Mouse (Mus musculus): ENCODE measurements around the gene Cp. TPM values are rescaled to one million over a fixed set of nuclear protein-coding genes. Genes with fewer than 3 reads are reported as not detected.

The Cp gene
- polyA plus RNA-seq, 1 experiment from 2014 or later = 4.7 TPM

GRCm38 (mm10) chr3:19966072-19966471, 9.2 kb downstream of the Cp start:
- Histone ChIP-seq H3K4me1 (no peaks in the 10 kb centered on the region), H3K27ac (replicated peaks) (no peak overlapping the region), H3K9ac (replicated peaks) (no peak overlapping the region), H3K4me3 (no peak overlapping the region), H3K36me3 (no peaks in the 10 kb centered on the region), H3K9me3 (no peaks in the 10 kb centered on the region), H3K4me2 (replicated peaks) (no peak overlapping the region), H3K27me3 (no peaks in the 10 kb centered on the region)
- 74% methylated on average over 4 of the region's 4 CpGs for WGBS
- ATAC-seq (replicated peaks) = no peak

DNA sequence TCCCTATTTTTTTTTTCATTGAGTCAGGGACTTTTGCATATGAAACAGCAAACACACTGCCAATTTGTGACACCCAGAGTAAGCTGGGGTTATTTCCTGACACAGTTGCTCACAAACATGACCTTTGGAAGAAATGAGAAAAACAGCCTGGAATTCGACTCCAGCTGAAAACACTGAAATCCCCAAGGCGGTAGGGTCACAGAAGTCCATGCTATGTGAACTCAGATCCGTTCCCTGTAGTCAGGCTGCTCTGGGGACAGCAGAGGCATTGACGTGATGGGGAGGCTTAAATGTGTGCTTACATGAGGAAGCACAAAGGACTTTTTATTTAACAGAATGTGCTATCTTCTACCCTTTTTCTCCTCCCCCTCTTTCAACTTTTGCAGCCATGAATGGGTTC, 21.6 kb downstream of the Cp start:
- 60% methylated on average over 4 of the region's 4 CpGs for WGBS
- no peak for ATAC-seq (replicated peaks)
- no peaks in the 10 kb centered on the region for H3K4me1 ChIP-seq

GRCm38 (mm10) chr3:19981156-19981555, 24.3 kb downstream of the Cp start:
- H3K4me1 ChIP-seq = no peaks in the 10 kb centered on the region
- H3K27me3 ChIP-seq = no peaks in the 10 kb centered on the region
- H3K9me3 ChIP-seq = no peaks in the 10 kb centered on the region
- ATAC-seq (replicated peaks) = no peak
- no peak overlapping the region for H3K9ac ChIP-seq (replicated peaks)
- no peak overlapping the region for H3K27ac ChIP-seq (replicated peaks)
- no peak overlapping the region for H3K4me2 ChIP-seq (replicated peaks)
- no peaks in the 10 kb centered on the region for H3K36me3 ChIP-seq
- no peak overlapping the region for H3K4me3 ChIP-seq
- WGBS = 92% methylated on average over 2 of the region's 2 CpGs

More for the DNA sequence above, 21.6 kb downstream of the Cp start:
- Histone ChIP-seq H3K27ac (replicated peaks) (no peak overlapping the region), H3K36me3 (no peaks in the 10 kb centered on the region), H3K9me3 (no peaks in the 10 kb centered on the region), H3K4me2 (replicated peaks) (no peak overlapping the region), H3K9ac (replicated peaks) (no peak overlapping the region), H3K4me3 (no peak overlapping the region), H3K27me3 (no peaks in the 10 kb centered on the region)

- Histone ChIP-seq H3K4me2 (replicated peaks) (no peak overlapping the region), H3K27me3 (no peaks in the 10 kb centered on the region), H3K4me3 (no peak overlapping the region), H3K27ac (replicated peaks) (no peak overlapping the region), H3K9ac (replicated peaks) (no peak overlapping the region), H3K9me3 (no peaks in the 10 kb centered on the region), H3K36me3 (no peaks in the 10 kb centered on the region), H3K4me1 (no peaks in the 10 kb centered on the region)
- ATAC-seq (replicated peaks) = no peak
Observed at GRCm38 (mm10) chr3:19982846-19983245, 26.0 kb downstream of the Cp start.

GRCm38 (mm10) chr3:19986123-19986522, 29.3 kb downstream of the Cp start:
- WGBS = 19% methylated on average over 3 of the region's 3 CpGs
- no peak overlapping the region for H3K4me2 ChIP-seq (replicated peaks)
- H3K9me3 ChIP-seq = no peaks in the 10 kb centered on the region
- no peaks in the 10 kb centered on the region for H3K4me1 ChIP-seq
- ATAC-seq (replicated peaks) = no peak
- H3K9ac ChIP-seq (replicated peaks) = no peak overlapping the region
- no peaks in the 10 kb centered on the region for H3K36me3 ChIP-seq
- no peak overlapping the region for H3K27ac ChIP-seq (replicated peaks)
- H3K27me3 ChIP-seq = no peaks in the 10 kb centered on the region
- no peak overlapping the region for H3K4me3 ChIP-seq

- ATAC-seq (replicated peaks) = no peak
- Histone ChIP-seq H3K9ac (replicated peaks) (no peak overlapping the region), H3K4me1 (no peaks in the 10 kb centered on the region), H3K4me2 (replicated peaks) (no peak overlapping the region), H3K27me3 (no peaks in the 10 kb centered on the region), H3K4me3 (no peak overlapping the region), H3K36me3 (no peaks in the 10 kb centered on the region), H3K27ac (replicated peaks) (no peak overlapping the region), H3K9me3 (no peaks in the 10 kb centered on the region)
- WGBS = 84% methylated on average over 3 of the region's 3 CpGs
Observed at GRCm38 (mm10) chr3:19990031-19990430, 33.2 kb downstream of the Cp start.

DNA sequence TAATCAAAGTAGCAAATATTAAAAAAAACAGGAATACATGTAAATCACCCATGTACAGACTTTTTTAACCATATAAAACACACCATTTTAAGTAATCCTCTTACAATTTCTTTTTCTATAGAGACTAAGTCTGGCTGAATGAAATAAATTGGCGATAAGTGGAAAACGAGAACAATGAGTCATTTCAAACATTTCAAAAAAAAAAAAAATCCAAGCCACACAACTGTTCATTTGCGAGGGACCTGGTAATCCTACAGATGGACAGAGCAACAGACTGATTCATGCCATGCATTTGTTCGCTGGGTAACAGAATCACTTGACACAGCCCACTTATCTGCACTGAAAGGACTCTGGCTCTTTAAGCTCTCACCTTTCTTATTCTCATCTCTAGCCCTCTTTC, 35.5 kb downstream of the Cp start:
- WGBS = 54% methylated on average over 4 of the region's 4 CpGs
- H3K4me2 ChIP-seq (replicated peaks) = no peak overlapping the region
- H3K4me3 ChIP-seq = no peak overlapping the region
- ATAC-seq (replicated peaks) = no peak
- no peak overlapping the region for H3K27ac ChIP-seq (replicated peaks)
- no peaks in the 10 kb centered on the region for H3K27me3 ChIP-seq
- H3K9me3 ChIP-seq = no peaks in the 10 kb centered on the region
- H3K4me1 ChIP-seq = no peaks in the 10 kb centered on the region
- H3K36me3 ChIP-seq = peaks cover 6% of the 10 kb centered on the region; the same call in 1 of the 2 replicates
- no peak overlapping the region for H3K9ac ChIP-seq (replicated peaks)

GRCm38 (mm10) chr3:19999551-19999950, 42.7 kb downstream of the Cp start:
- Histone ChIP-seq H3K27me3 (no peaks in the 10 kb centered on the region), H3K36me3 (peaks cover 15% of the 10 kb centered on the region), H3K4me2 (replicated peaks) (no peak overlapping the region), H3K4me1 (no peaks in the 10 kb centered on the region), H3K9ac (replicated peaks) (no peak overlapping the region), H3K4me3 (no peak overlapping the region), H3K27ac (replicated peaks) (no peak overlapping the region), H3K9me3 (no peaks in the 10 kb centered on the region)
- ATAC-seq (replicated peaks) = no peak
- 87% methylated on average over 2 of the region's 2 CpGs for WGBS

DNA sequence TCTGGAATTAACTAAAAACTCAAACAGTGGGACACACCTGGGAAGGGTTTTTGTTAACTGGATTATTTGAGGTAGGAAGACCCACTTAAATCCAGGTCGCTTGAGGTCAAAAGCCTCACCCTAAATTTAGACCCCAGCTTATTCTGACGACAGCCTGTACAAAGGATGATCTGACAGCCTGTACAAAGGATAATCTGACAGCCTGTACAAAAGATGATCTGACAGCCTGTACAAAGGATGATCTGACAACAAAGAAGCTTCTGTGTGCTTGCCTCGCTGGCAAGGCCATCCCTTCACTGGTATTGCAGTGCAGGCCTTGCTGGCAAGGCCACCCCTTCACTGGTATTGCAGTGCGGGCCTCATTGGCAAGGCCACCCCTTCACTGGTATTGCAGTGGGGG, 44.0 kb downstream of the Cp start:
- 58% methylated on average over 4 of the region's 4 CpGs for whole genome bisulfite sequencing
- Histone ChIP-seq H3K9ac (replicated peaks) (no peak overlapping the region), H3K27me3 (no peaks in the 10 kb centered on the region), H3K4me3 (no peak overlapping the region), H3K4me1 (no peaks in the 10 kb centered on the region), H3K27ac (replicated peaks) (no peak overlapping the region), H3K4me2 (replicated peaks) (no peak overlapping the region), H3K36me3 (peaks cover 12% of the 10 kb centered on the region), H3K9me3 (no peaks in the 10 kb centered on the region)
- no peak for ATAC-seq (replicated peaks)

- Histone ChIP-seq H3K9ac (replicated peaks) (no peak overlapping the region), H3K27ac (replicated peaks) (no peak overlapping the region), H3K36me3 (peaks cover 8% of the 10 kb centered on the region), H3K27me3 (no peaks in the 10 kb centered on the region), H3K4me3 (no peak overlapping the region), H3K9me3 (no peaks in the 10 kb centered on the region), H3K4me2 (replicated peaks) (no peak overlapping the region), H3K4me1 (no peaks in the 10 kb centered on the region)
- WGBS = 79% methylated on average over 5 of the region's 5 CpGs
- ATAC-seq (replicated peaks) = no peak
Observed at GRCm38 (mm10) chr3:20002786-20003185, 45.9 kb downstream of the Cp start.

- Histone ChIP-seq H3K4me1 (no peaks in the 10 kb centered on the region), H3K36me3 (peaks cover 11% of the 10 kb centered on the region), H3K4me3 (no peak overlapping the region), H3K4me2 (replicated peaks) (no peak overlapping the region), H3K27ac (replicated peaks) (no peak overlapping the region), H3K9me3 (no peaks in the 10 kb centered on the region), H3K27me3 (no peaks in the 10 kb centered on the region), H3K9ac (replicated peaks) (no peak overlapping the region)
- WGBS = 95% methylated on average over 8 of the region's 8 CpGs
- no peak for ATAC-seq (replicated peaks)
Observed at GRCm38 (mm10) chr3:20004422-20004821, 47.6 kb downstream of the Cp start.

GRCm38 (mm10) chr3:20005611-20006010, 48.8 kb downstream of the Cp start:
- no peak overlapping the region for H3K27ac ChIP-seq (replicated peaks)
- ATAC-seq (replicated peaks) = no peak
- no peak overlapping the region for H3K9ac ChIP-seq (replicated peaks)
- H3K4me1 ChIP-seq = no peaks in the 10 kb centered on the region
- no peak overlapping the region for H3K4me2 ChIP-seq (replicated peaks)
- H3K9me3 ChIP-seq = no peaks in the 10 kb centered on the region
- H3K36me3 ChIP-seq = peaks cover 13% of the 10 kb centered on the region
- H3K27me3 ChIP-seq = no peaks in the 10 kb centered on the region
- 71% methylated on average over 1 of the region's 1 CpGs for WGBS
- no peak overlapping the region for H3K4me3 ChIP-seq

- H3K9me3 ChIP-seq = no peaks in the 10 kb centered on the region
- no peaks in the 10 kb centered on the region for H3K4me1 ChIP-seq
- H3K27ac ChIP-seq (replicated peaks) = no peak overlapping the region
- 96% methylated on average over 4 of the region's 4 CpGs for WGBS
- no peak overlapping the region for H3K9ac ChIP-seq (replicated peaks)
- no peak overlapping the region for H3K4me2 ChIP-seq (replicated peaks)
- ATAC-seq (replicated peaks) = no peak
- no peak overlapping the region for H3K4me3 ChIP-seq
- no peaks in the 10 kb centered on the region for H3K27me3 ChIP-seq
- H3K36me3 ChIP-seq = peaks cover 13% of the 10 kb centered on the region
Observed at GRCm38 (mm10) chr3:20007275-20007674, 50.4 kb downstream of the Cp start.

Data from forebrain, embryonic 15.5 days (tissue).